Mouse (Mus musculus) bone marrow, adult 2 months (tissue): ENCODE data around the gene Eef1b2.
A peak's percentile ranks its signal among the peaks of the same experiment; 100 is the strongest.

Experiments used
- CTCF ChIP-seq: fragments of 200-500 bp; IDR thresholded peaks from 2 replicates; pipeline ENCODE4 v1.5.1; 2011; ENCODE audit warnings: low read length, control low read depth; ENCODE audit not compliant: control insufficient read depth, insufficient read depth
- POLR2A ChIP-seq: fragments of 200-500 bp; IDR thresholded peaks from 2 replicates; pipeline ENCODE4 v1.6.1; 2011; ENCODE audit warnings: low read depth, mild to moderate bottlenecking, control low read depth, low read length, borderline replicate concordance; ENCODE audit not compliant: control insufficient read depth

- TF ChIP-seq CTCF (peak; percentile 94), POLR2A (no peak)
Measured at GRCm38 (mm10) chr1:63181019-63181418, 4.4 kb downstream of the Eef1b2 start.
